Mouse (Mus musculus) naive thymus-derived CD4-positive, alpha-beta T cell, adult 2 months (primary cell): Measurements from ENCODE around the gene Arl4c.

ENCODE experiments used
- DNase-seq: peaks from one replicate; pipeline ENCODE4 v3.0.0-alpha.2; 2011; ENCODE audit warnings: low read depth

Arl4c gene

GRCm38 (mm10) chr1:88701870-88702661 lies at the start of gene Arl4c:
Gene Arl4c, minus strand, starts transcription at chr1:88702221.
- DNase-seq = peak; percentile 93

- no peak for DNase-seq
These were observed 49.3 kb upstream of the Arl4c start for GRCm38 (mm10) chr1:88751332-88751731.

DNA sequence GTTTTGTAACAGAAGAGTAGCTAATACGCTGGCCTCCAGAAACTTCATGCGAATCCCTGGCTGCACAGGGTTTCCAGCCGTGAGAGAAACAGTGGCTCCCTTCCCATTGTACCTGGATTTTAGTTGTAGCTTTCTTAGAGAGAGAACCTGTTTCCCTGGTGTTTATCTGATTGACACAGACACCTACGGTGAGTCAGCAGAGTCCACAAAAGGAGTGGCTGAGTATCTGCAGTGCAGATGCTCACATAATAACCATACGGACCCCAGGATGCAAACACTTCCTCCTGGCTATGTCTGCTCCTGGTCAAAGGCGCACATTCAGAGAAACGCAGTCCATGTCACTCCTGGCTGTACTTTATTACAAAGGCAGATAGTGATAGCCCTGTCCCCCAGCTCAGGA lies 48.6 kb upstream of the Arl4c start:
- DNase-seq = no peak

- DNase-seq = peak; percentile 30
These were observed 48.1 kb upstream of the Arl4c start for GRCm38 (mm10) chr1:88750126-88750525.

DNA sequence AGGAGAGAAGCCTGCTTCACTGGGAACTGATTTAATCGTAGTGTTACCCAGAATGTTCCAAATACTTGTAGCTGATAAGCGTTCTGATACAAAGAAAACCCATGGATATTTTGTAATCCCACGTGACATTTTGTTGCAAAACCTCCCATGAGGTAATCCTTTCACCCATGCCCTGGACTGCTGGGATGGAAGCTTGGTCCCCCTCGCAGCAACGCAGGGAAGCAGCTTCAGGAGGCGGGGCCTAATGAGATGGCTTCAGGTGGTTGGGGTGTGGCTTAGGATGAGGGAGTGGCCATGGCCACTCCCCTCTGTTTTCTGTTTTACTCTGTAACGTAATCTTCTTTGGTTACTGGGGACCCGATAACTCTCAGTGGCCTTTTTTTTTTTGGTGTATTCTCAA lies 47.1 kb upstream of the Arl4c start:
- DNase-seq = no peak

- DNase-seq = peak; percentile 92
These were observed 43.2 kb upstream of the Arl4c start for GRCm38 (mm10) chr1:88745256-88745655.

DNA sequence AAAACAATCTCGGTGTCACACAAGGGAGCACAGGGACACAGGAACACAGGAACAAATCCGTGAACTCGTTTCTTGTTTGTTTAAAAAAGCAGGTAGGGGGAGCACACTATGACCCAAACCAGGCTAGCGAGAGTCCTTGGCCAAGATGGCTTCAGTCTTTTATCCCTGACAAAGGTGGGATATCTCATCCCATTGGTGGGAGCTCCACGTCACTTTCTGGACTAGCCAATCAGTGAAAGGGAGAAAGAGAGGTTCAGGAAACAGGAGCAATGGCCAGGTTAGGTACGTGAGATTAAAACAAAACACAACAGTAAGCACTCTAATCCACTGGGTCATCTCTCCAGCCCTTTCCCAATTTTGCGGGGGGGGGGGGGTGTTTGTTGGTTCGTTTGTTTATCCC lies 42.2 kb upstream of the Arl4c start:
- no peak for DNase-seq

DNA sequence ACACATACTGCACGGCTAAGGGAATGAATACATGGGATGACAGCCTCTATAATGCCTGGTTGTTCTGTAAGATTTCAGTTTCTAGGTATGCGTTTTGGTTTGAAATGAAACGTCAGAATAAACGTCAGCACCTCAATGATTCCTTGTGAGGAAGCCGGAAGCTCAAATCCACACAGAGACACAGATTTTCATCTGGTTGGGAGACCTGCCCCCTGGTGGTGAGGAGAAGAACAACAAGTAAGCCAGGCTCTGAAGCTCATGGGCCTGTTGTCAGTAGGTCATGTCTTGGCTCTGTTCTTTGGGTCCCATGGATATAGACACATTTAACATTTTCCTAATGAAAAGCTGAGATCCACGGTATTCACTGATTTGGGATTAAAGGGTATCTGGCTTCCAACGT lies 40.4 kb upstream of the Arl4c start:
- DNase-seq = peak; percentile 89

- no peak for DNase-seq
These were observed 37.5 kb upstream of the Arl4c start for GRCm38 (mm10) chr1:88739546-88739945.

DNA sequence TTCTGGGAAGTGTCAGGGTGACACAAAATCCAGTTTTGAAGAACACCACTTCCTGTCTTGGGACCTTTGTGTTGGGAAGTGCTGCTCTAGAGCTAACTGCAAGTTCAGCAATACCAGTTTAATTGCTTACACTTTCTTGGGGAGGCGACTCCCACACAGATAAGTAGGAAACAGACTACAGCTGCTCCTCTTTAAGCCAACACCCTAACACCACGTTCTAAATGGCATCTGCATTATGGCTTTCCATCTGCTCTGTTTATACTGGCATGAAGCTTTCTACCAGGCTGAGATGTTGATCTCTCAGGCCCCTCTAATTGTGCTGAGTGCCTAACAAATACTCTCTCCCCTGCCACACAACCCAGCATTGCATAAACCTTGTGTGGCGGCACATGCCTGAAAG lies 36.9 kb upstream of the Arl4c start:
- no peak for DNase-seq

DNA sequence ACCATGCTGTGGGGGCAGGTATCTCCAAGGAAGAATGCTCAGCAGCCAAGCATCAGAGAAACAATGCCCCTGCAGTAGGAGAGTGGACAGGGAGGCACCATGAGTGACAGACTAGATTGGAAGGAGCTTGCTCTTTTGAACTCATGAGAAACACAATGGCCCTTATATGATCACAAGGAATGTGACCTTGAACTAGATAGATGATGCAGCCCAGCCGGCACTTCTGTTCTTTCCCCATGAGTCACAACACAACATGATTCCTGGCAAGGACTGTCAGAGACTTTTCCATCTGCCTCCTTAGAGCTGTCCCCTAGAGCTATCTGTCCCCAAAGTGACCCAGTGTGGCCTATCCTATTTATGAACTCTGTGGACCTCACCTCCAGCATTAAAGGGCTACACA lies 27.5 kb upstream of the Arl4c start:
- no peak for DNase-seq

DNA sequence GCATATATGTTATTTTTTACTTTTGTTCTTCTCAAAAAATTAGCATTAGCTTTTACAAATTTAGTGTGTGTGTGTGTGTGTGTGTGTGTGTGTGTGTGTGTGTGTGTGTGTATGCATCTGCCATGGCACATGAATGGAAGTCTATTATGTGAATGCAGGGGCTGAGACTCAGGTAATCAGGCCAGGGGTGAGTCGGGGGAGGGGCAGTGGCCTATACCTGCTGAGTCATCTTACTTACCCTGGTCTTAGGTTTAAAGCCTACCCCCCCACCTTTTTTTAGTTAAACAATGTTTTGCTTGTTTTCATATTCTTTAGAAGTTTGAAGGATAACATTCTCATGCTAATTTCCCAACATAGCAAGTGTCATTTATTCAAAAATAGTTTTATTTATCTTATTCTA lies 25.3 kb upstream of the Arl4c start:
- DNase-seq = no peak

GRCm38 (mm10) chr1:88725716-88726115 lies 23.7 kb upstream of the Arl4c start:
- no peak for DNase-seq

GRCm38 (mm10) chr1:88720626-88721229 lies 18.7 kb upstream of the Arl4c start:
- peak; percentile 77 for DNase-seq

- no peak for DNase-seq
These were observed 16.5 kb upstream of the Arl4c start for GRCm38 (mm10) chr1:88718563-88718962.

GRCm38 (mm10) chr1:88717736-88718135 lies 15.7 kb upstream of the Arl4c start:
- no peak for DNase-seq

DNA sequence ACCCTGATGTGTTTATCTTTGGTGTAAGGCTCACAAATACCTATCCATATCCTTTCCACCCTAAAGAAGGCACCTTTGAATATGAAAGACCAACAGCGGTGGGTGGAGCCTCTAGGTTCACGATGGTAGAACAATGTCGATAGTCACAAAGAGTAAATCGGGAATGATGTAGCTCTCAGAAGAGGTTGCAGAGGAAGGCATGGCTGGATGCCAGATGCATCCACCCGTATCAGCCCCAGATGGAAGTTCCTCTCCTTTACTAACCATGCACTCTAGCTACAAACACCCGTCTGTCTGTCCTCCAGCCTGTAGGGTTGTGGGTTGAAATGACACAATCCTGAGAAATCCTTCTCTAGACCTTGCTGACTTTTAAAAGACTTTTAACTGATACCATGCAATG lies 10.0 kb upstream of the Arl4c start:
- DNase-seq = no peak

DNA sequence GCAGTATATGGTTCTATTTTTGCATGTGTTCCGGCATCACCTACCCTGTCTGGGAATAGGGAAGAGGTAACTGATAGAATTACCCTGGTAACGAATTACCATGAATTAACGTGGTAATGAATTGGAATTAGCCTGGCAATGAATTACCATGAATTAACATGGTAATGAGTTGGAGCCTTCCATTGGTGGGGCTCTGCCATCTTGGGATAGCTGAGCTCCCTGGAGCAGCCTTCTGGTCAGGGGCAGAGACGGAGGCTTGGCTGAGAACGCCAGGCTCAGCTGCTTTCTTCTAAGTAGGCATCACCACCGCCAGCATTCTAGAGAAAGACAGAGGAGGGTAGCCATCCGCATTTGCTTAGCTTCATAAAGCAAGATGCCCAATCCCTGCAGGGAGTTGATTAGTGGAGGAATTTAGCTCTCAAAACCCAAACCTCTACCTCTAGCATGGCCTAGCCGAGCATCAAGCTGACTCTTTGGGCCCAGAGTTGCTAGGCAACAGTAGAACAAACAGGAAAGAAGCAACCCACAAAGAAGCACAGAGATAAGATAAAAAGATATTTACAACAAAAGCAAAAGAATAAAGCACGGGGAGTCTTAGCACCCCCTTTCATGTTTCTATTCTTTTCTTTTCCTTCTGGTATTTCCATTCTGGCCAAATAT lies 6.8 kb upstream of the Arl4c start:
- DNase-seq = peak; percentile 94

DNA sequence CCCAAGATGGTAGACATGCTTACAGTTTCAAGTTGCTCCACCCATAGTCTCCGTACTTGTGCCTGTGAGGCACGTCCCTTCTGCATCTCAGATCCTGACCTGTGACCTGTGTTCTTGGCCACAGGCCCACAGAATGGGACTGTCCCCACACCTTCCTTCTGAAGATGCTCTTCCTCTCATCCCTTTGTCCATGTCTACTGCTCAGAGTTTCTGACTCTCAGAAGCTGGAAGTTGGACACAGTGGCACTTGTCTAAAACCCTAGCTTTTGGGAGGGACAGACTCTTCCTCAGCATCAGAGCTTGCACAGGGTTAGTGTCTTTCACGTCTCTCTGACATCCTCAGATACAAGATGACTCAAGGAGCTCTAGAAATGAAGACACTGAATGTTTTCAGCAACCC lies 6.2 kb upstream of the Arl4c start:
- peak; percentile 72 for DNase-seq

DNA sequence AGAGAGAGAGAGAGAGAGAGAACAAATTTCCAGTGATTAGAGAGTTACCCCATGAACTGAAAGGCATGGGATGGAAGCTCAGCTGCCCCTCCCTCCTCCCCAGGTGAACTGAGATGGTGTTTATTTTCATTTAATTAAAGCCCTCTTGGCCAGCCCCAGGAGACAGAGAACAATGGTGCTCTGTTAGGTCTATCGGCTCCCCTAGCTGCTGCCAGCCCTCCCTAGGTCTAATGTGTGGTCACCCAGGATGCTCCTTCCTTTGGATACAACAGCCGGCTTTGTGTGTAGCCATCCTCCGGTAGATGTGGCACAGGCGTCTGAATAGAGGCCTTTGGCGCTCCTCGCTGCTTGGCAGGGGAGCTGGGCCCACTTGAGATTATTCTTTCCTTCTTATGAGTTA lies 5.5 kb upstream of the Arl4c start:
- DNase-seq = no peak

GRCm38 (mm10) chr1:88705799-88706198 lies 3.8 kb upstream of the Arl4c start:
- peak; percentile 96 for DNase-seq

DNA sequence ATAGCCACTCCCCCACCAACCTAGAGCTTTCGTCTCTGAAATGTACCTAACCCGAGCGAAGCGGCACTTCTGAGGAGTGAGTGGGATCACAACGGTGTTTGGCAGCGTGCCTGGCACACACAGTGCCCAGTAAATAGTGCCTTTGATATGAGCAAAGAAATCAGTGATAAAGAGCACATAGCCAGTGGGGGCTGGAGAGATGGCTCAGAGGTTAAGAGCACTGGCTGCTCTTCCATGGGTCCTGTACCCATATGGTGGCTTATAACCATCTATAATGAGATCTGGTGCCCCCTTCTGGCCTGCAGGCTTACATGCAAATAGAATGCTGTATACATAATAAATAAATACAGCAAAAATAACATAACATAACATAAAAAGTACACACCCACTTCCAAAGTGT lies 3.0 kb upstream of the Arl4c start:
- DNase-seq = peak; percentile 88
